Mouse (Mus musculus) cerebellum, adult 18-20 months (tissue): Measurements from ENCODE around the gene Zfp36l3.
"Not testable (repeated sequence)": the region's sequence is repeated elsewhere in the genome, so short reads cannot be mapped to it uniquely, and the experiment has no call there.

Experiments used
- DNase-seq, 2 experiments: peaks; one replicate each; pipeline ENCODE4 v3.0.0; 2021

The Zfp36l3 gene

GRCm38 (mm10) chrX:53776276-53776675 lies at the start of gene Zfp36l3:
TSS of gene Zfp36l3 (minus strand) at chrX:53776394.
- no peak for DNase-seq

GRCm38 (mm10) chrX:53799074-53799473 lies 22.9 kb upstream of the Zfp36l3 start:
- no peak for DNase-seq

- DNase-seq, result not testable (repeated sequence)
These were observed 21.3 kb upstream of the Zfp36l3 start, which contains the start of gene Xlr for GRCm38 (mm10) chrX:53797519-53797918. TSS of gene Xlr (minus strand) at chrX:53797706.

GRCm38 (mm10) chrX:53757736-53758135 lies 18.5 kb downstream of the Zfp36l3 start, which contains the start of gene 1700013H16Rik:
TSS of gene 1700013H16Rik (minus strand) at chrX:53757831.
- no peak for DNase-seq

GRCm38 (mm10) chrX:53752851-53753250 lies 23.3 kb downstream of the Zfp36l3 start:
- DNase-seq, result no peak

GRCm38 (mm10) chrX:53728967-53729366 lies 47.2 kb downstream of the Zfp36l3 start:
- DNase-seq, result no peak

GRCm38 (mm10) chrX:53724596-53724995 lies 51.6 kb downstream of the Zfp36l3 start, which contains the start of gene 4930502E18Rik:
TSS of gene 4930502E18Rik (plus strand) at chrX:53724826.
- DNase-seq, result no peak
